Mouse (Mus musculus): ENCODE results near the gene Nhsl1. TPM values are rescaled to one million over a fixed set of nuclear protein-coding genes. Genes with fewer than 3 reads are reported as not detected.

Gene Nhsl1
- total and polyA plus RNA-seq, 3 experiments: not detected

DNA sequence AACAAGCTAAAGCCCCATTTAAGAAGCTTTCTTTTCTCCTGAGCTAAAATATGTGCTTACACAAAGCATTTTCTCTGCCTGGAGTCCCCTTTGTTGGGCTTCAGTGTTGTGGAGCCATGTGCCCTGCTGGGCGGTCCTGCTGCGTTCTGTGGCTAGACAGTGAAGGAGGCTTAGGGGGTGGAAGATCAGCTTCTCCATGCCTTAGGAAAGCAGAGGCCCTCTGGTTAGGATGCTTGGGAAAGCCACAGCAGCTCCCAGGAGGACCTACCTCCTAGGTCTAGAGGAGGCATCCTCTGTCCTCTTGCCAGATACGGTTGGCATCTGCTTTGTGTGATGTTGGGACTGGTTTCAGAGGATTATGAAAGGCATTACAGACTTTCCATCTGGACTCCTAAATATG is 56.5 kb downstream of the Nhsl1 start:
- no peaks in the 10 kb centered on the region for H3K9me3 ChIP-seq (replicated peaks; ENCODE audit: insufficient read depth, low read length)
- H3K36me3 ChIP-seq (ENCODE audit: control insufficient read depth in 1 of 2, insufficient read depth in 2 of 2, low read length in 2 of 2): no peaks in the 10 kb centered on the region
- TF ChIP-seq GABPA (IDR thresholded peaks at IDR 0.05; ENCODE audit: low read depth, low read length) (no peak), ZNF384 (IDR thresholded peaks at IDR 0.05; ENCODE audit: low read depth, low read length) (no peak), UBTF (IDR thresholded peaks at IDR 0.05; ENCODE audit: borderline replicate concordance, insufficient read depth, low read depth, low read length) (no peak), SMC3 (IDR thresholded peaks at IDR 0.05; ENCODE audit: low read depth, low read length) (no peak), CHD2 (IDR thresholded peaks at IDR 0.05; ENCODE audit: low read length) (no peak), POLR2AphosphoS5 (IDR thresholded peaks at IDR 0.05; ENCODE audit: borderline replicate concordance, low read depth, low read length) (no peak), NELFE (IDR thresholded peaks at IDR 0.05; ENCODE audit: low read depth, low read length) (no peak), MYB (IDR thresholded peaks at IDR 0.05; ENCODE audit: low read depth, low read length) (no peak), TBP (IDR thresholded peaks at IDR 0.05; ENCODE audit: low read depth, low read length) (no peak), MEF2A (IDR thresholded peaks at IDR 0.05; ENCODE audit: extremely low read depth, insufficient replicate concordance, low read depth, low read length, poor library complexity, severe bottlenecking) (no peak), ELF1 (IDR thresholded peaks at IDR 0.05; ENCODE audit: low read depth, low read length) (no peak), ZMIZ1 (IDR thresholded peaks at IDR 0.05; ENCODE audit: low read depth, low read length) (no peak), MAFK (IDR thresholded peaks at IDR 0.05; ENCODE audit: borderline replicate concordance, low read depth, low read length) (no peak), NRF1 (IDR thresholded peaks at IDR 0.05; ENCODE audit: insufficient read depth, low read depth, low read length, poor library complexity, severe bottlenecking) (no peak), TAL1 (IDR thresholded peaks at IDR 0.05; ENCODE audit: low read length) (no peak), USF1 (IDR thresholded peaks at IDR 0.05; ENCODE audit: low read depth, low read length) (no peak), ETS1 (IDR thresholded peaks at IDR 0.05; ENCODE audit: low read depth, low read length) (no peak), SIN3A (IDR thresholded peaks at IDR 0.05; ENCODE audit: low read length) (no peak), USF2 (IDR thresholded peaks at IDR 0.05; ENCODE audit: borderline replicate concordance in 1 of 2, insufficient read depth in 1 of 2, low read depth in 1 of 2, low read length in 2 of 2) (no peak), E2F4 (IDR thresholded peaks at IDR 0.05; ENCODE audit: borderline replicate concordance, low read depth, low read length) (no peak)
- DNase-seq (ENCODE audit: low read depth, low spot score): no peak
- H3K9ac ChIP-seq (ENCODE audit: control insufficient read depth, low read depth, low read length, poor library complexity, severe bottlenecking): no peak overlapping the region
- H3K27me3 ChIP-seq (ENCODE audit: control insufficient read depth in 1 of 2, insufficient read depth in 2 of 2, low read length in 2 of 2): no peaks in the 10 kb centered on the region
- H3K4me1 ChIP-seq (ENCODE audit: control insufficient read depth in 1 of 2, insufficient read depth in 2 of 2, low read length in 2 of 2): no peaks in the 10 kb centered on the region
- H3K4me3 ChIP-seq (ENCODE audit: control insufficient read depth in 1 of 2, insufficient read depth in 1 of 2, low read depth in 2 of 2, low read length in 2 of 2): no peak overlapping the region
- no peak overlapping the region for H3K27ac ChIP-seq (ENCODE audit: control insufficient read depth, low read depth, low read length)
- H3K79me2 ChIP-seq (ENCODE audit: control insufficient read depth, insufficient read depth, low read length, poor library complexity): no peaks in the 10 kb centered on the region

DNA sequence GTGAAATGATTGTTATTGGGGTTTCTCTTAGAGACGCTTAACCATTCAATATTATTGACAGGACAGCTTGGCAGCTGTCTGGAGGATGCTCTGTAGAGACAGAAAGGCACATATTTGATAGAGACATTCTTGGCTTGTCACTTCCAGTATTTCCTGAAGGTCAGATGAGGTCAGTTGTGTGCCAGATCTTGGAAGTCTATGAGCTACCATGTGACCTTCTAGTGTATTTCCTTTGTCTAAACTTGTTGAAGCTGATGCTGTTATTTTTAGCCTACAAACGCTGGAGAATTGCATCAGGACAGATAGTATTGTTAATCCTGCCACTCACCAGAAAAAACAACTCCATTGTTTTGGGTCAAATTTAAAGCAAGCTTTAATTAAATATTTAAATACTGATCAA is 66.0 kb downstream of the Nhsl1 start:
- Histone ChIP-seq H3K9ac (ENCODE audit: control insufficient read depth, low read depth, low read length, poor library complexity, severe bottlenecking) (no peak overlapping the region), H3K36me3 (ENCODE audit: control insufficient read depth in 1 of 2, insufficient read depth in 2 of 2, low read length in 2 of 2) (no peaks in the 10 kb centered on the region), H3K9me3 (replicated peaks; ENCODE audit: insufficient read depth, low read length) (no peaks in the 10 kb centered on the region), H3K27me3 (ENCODE audit: control insufficient read depth in 1 of 2, insufficient read depth in 2 of 2, low read length in 2 of 2) (no peaks in the 10 kb centered on the region), H3K79me2 (ENCODE audit: control insufficient read depth, insufficient read depth, low read length, poor library complexity) (no peaks in the 10 kb centered on the region), H3K4me1 (ENCODE audit: control insufficient read depth in 1 of 2, insufficient read depth in 2 of 2, low read length in 2 of 2) (no peaks in the 10 kb centered on the region), H3K27ac (ENCODE audit: control insufficient read depth, low read depth, low read length) (no peak overlapping the region), H3K4me3 (ENCODE audit: control insufficient read depth in 1 of 2, insufficient read depth in 1 of 2, low read depth in 2 of 2, low read length in 2 of 2) (no peak overlapping the region)
- no peak for DNase-seq (ENCODE audit: low read depth, low spot score)
- TF ChIP-seq GABPA (IDR thresholded peaks at IDR 0.05; ENCODE audit: low read depth, low read length) (no peak), ZMIZ1 (IDR thresholded peaks at IDR 0.05; ENCODE audit: low read depth, low read length) (no peak), KAT2A (conservative IDR thresholded peaks at IDR 0.05; ENCODE audit: low read depth, low read length) (no peak), HCFC1 (IDR thresholded peaks at IDR 0.05; ENCODE audit: low read depth, low read length) (no peak), MAFK (IDR thresholded peaks at IDR 0.05; ENCODE audit: borderline replicate concordance, low read depth, low read length) (no peak), NELFE (IDR thresholded peaks at IDR 0.05; ENCODE audit: low read depth, low read length) (no peak), NRF1 (IDR thresholded peaks at IDR 0.05; ENCODE audit: insufficient read depth, low read depth, low read length, poor library complexity, severe bottlenecking) (no peak), USF1 (IDR thresholded peaks at IDR 0.05; ENCODE audit: low read depth, low read length) (no peak), EP300 (IDR thresholded peaks at IDR 0.05; ENCODE audit: low read depth in 1 of 2, low read length in 2 of 2) (no peak), ZC3H11A (IDR thresholded peaks at IDR 0.05; ENCODE audit: low read depth, low read length) (no peak), ELF1 (IDR thresholded peaks at IDR 0.05; ENCODE audit: low read depth, low read length) (no peak), MYB (IDR thresholded peaks at IDR 0.05; ENCODE audit: low read depth, low read length) (no peak), MXI1 (IDR thresholded peaks at IDR 0.05; ENCODE audit: low read depth, low read length) (no peak), MEF2A (IDR thresholded peaks at IDR 0.05; ENCODE audit: extremely low read depth, insufficient replicate concordance, low read depth, low read length, poor library complexity, severe bottlenecking) (no peak), BHLHE40 (IDR thresholded peaks at IDR 0.05; ENCODE audit: borderline replicate concordance, low read depth, low read length) (no peak)

All from MEL (cell line).